Mouse (Mus musculus) myocyte (in vitro differentiated cells): Measurements from ENCODE around the gene Lce6a. TPM values are rescaled to one million over a fixed set of nuclear protein-coding genes. Genes with fewer than 3 reads are reported as not detected.

Experiments
- H3K27me3 ChIP-seq: one replicate; pipeline ENCODE4 v1.6.1; 2011; ENCODE audit not compliant: control insufficient read depth, insufficient read depth, insufficient read length
- H3K36me3 ChIP-seq: one replicate; pipeline ENCODE4 v1.6.1; 2011; ENCODE audit not compliant: control insufficient read depth, insufficient read depth
- H3K4me2 ChIP-seq: one replicate; pipeline ENCODE4 v1.6.1; 2011; ENCODE audit warnings: low read depth, control low read depth
- H3K4me3 ChIP-seq: one replicate; pipeline ENCODE4 v1.5.1; 2011; ENCODE audit warnings: mild to moderate bottlenecking, control low read depth, moderate library complexity
- H3K79me2 ChIP-seq: one replicate; pipeline ENCODE4 v1.6.1; 2011; ENCODE audit not compliant: control insufficient read depth, insufficient read depth
- H3ac ChIP-seq: one replicate; pipeline ENCODE4 v1.6.1; 2011; ENCODE audit not compliant: control insufficient read depth, insufficient read length
- CEBPB ChIP-seq: IDR thresholded peaks from 2 replicates; pipeline ENCODE4 v1.6.1; 2011; ENCODE audit warnings: mild to moderate bottlenecking, moderate library complexity; ENCODE audit not compliant: poor library complexity, insufficient read depth, severe bottlenecking
- E2F4 ChIP-seq: IDR thresholded peaks from one replicate; pipeline ENCODE4 v1.6.1; 2011; ENCODE audit warnings: mild to moderate bottlenecking, control low read depth, moderate library complexity; ENCODE audit not compliant: insufficient read depth
- MAX ChIP-seq: IDR thresholded peaks from one replicate; pipeline ENCODE4 v1.6.1; 2011; ENCODE audit warnings: low read depth, mild to moderate bottlenecking, control low read depth
- MYOD1 ChIP-seq, 3 experiments: IDR thresholded peaks; one replicate each; pipeline ENCODE4 v1.6.1; 2011; ENCODE audit warnings: control low read depth in 2 of 3, low read depth in 2 of 3, mild to moderate bottlenecking in 2 of 3, moderate library complexity in 1 of 3; ENCODE audit not compliant: insufficient read length in 2 of 3, control insufficient read depth in 1 of 3
- MYOG ChIP-seq, 3 experiments: IDR thresholded peaks; one replicate each; pipeline ENCODE4 v1.6.1; 2011; ENCODE audit warnings: control low read depth in 2 of 3, low read depth in 2 of 3, mild to moderate bottlenecking in 2 of 3; ENCODE audit not compliant: insufficient read length in 2 of 3, control insufficient read depth in 1 of 3, insufficient read depth in 1 of 3
- POLR2A ChIP-seq: IDR thresholded peaks from one replicate; pipeline ENCODE4 v1.6.1; 2011; ENCODE audit warnings: low read depth, mild to moderate bottlenecking, control low read depth, moderate library complexity; ENCODE audit not compliant: insufficient read length
- POLR2AphosphoS2 ChIP-seq: IDR thresholded peaks from one replicate; pipeline ENCODE4 v1.6.1; 2011; ENCODE audit warnings: low read depth, control low read depth; ENCODE audit not compliant: insufficient read length
- REST ChIP-seq: IDR thresholded peaks from one replicate; pipeline ENCODE4 v1.6.1; 2011; ENCODE audit warnings: mild to moderate bottlenecking, control low read depth, moderate library complexity; ENCODE audit not compliant: insufficient read depth, insufficient read length
- SRF ChIP-seq: IDR thresholded peaks from one replicate; pipeline ENCODE4 v1.6.1; 2011; ENCODE audit warnings: low read depth; ENCODE audit not compliant: control insufficient read depth, insufficient read length
- TCF12 ChIP-seq: IDR thresholded peaks from one replicate; pipeline ENCODE4 v1.6.1; 2011; ENCODE audit warnings: mild to moderate bottlenecking, control low read depth; ENCODE audit not compliant: poor library complexity, insufficient read depth, severe bottlenecking
- TCF3 ChIP-seq: IDR thresholded peaks from one replicate; pipeline ENCODE4 v1.6.1; 2011; ENCODE audit warnings: low read depth, control low read depth; ENCODE audit not compliant: insufficient read length
- USF1 ChIP-seq: IDR thresholded peaks from one replicate; pipeline ENCODE4 v1.6.1; 2011; ENCODE audit warnings: low read depth, mild to moderate bottlenecking, control low read depth, moderate library complexity
- polyA plus RNA-seq: library from polyadenylated mRNA; unstranded; fragments of >200 nt; fragmentation: generic; extraction: Trizol; gene quantifications from one replicate; pipeline ENCODE4 v1.2.1, GENCODE M21; 2012; ENCODE audit warnings: missing spikeins

The Lce6a gene
- polyA plus RNA-seq, 1 experiment: not detected

DNA sequence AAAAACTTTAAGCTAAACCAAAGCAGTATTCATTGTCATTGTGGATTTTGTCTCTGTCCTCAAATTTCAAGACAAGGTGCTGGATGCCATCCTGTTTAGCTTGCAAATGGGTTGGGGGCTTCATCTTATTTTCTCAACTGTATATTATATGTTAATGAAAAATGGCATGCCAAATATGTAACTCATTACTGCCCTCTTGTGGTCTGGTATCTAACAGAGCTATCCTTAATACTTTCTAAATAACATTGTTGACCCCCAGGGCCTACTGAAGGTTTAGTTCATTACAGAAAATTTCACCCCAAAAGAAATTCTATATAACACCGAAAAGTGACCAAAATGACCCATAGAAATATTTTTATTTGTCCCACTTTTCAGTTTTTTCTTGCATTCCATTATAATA is 19.3 kb downstream of the Lce6a start:
- no peaks in the 10 kb centered on the region for H3K36me3 ChIP-seq
- no peak overlapping the region for H3K4me2 ChIP-seq
- TF ChIP-seq E2F4: no peak
- no peak for TF ChIP-seq USF1
- TF ChIP-seq POLR2AphosphoS2: no peak
- TF ChIP-seq MYOD1 (IDR thresholded peaks at IDR 0.05; ENCODE audit: control insufficient read depth in 1 of 3, insufficient read length in 2 of 3, low read depth in 2 of 3): no peak
- TF ChIP-seq SRF: no peak
- TF ChIP-seq POLR2A: no peak
- TF ChIP-seq MYOG (IDR thresholded peaks at IDR 0.05; ENCODE audit: control insufficient read depth in 1 of 3, insufficient read depth in 1 of 3, insufficient read length in 2 of 3, low read depth in 2 of 3): no peak
- TF ChIP-seq CEBPB: no peak
- H3ac ChIP-seq: no peak overlapping the region
- H3K27me3 ChIP-seq: no peaks in the 10 kb centered on the region
- no peaks in the 10 kb centered on the region for H3K79me2 ChIP-seq
- H3K4me3 ChIP-seq: no peak overlapping the region

DNA sequence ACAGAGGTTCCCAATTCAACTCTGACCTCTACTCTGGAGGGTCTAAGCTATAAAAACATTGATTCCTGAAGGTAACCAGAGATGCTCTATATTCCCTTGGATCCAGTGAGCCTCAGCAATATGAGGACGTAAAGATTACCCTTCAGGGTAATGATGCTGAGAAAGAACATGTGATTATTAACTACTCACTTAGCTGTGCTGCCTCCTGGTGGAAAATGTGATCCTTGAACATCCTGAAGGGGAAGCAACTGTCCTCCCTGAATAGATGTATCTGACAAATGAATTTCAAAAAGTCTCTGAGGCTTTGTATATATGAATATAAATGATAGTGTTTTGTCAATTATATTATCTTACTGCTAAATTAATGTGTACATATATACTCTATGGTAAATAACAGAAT is 21.0 kb downstream of the Lce6a start:
- Histone ChIP-seq H3K79me2 (no peaks in the 10 kb centered on the region), H3K4me3 (no peak overlapping the region), H3ac (no peak overlapping the region), H3K4me2 (no peak overlapping the region), H3K36me3 (no peaks in the 10 kb centered on the region), H3K27me3 (no peaks in the 10 kb centered on the region)
- TF ChIP-seq TCF3 (no peak), SRF (no peak), E2F4 (no peak), MAX (no peak), TCF12 (no peak), MYOG (IDR thresholded peaks at IDR 0.05; ENCODE audit: control insufficient read depth in 1 of 3, insufficient read depth in 1 of 3, insufficient read length in 2 of 3, low read depth in 2 of 3) (no peak), MYOD1 (IDR thresholded peaks at IDR 0.05; ENCODE audit: control insufficient read depth in 1 of 3, insufficient read length in 2 of 3, low read depth in 2 of 3) (no peak), USF1 (no peak), REST (no peak), POLR2A (no peak), POLR2AphosphoS2 (no peak), CEBPB (no peak)

DNA sequence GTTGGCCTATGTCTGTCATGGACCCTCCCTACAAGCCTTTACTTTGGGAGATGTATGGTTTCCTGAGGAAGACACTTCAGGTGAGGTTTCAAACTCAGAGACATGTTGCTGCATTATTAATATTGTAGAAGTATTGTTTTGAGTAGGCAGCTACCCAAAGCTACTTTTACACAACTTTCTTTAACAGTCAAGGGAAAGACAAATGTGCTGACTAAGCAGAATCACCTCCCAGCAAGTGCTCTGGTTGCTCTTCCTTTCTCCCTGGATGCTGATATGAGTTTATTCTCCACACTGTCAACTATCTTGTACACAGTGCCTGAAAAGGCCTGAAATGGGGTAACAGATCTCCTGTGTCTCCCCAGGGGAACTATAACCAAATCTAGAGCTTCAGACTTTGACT is 21.5 kb downstream of the Lce6a start:
- H3K4me2 ChIP-seq: no peak overlapping the region
- H3K36me3 ChIP-seq: no peaks in the 10 kb centered on the region
- TF ChIP-seq SRF (no peak), CEBPB (no peak), POLR2A (no peak), POLR2AphosphoS2 (no peak), MYOD1 (IDR thresholded peaks at IDR 0.05; ENCODE audit: control insufficient read depth in 1 of 3, insufficient read length in 2 of 3, low read depth in 2 of 3) (no peak), TCF3 (no peak), USF1 (no peak), TCF12 (no peak), E2F4 (no peak), MAX (no peak), REST (no peak), MYOG (IDR thresholded peaks at IDR 0.05; ENCODE audit: control insufficient read depth in 1 of 3, insufficient read depth in 1 of 3, insufficient read length in 2 of 3, low read depth in 2 of 3) (no peak)
- no peaks in the 10 kb centered on the region for H3K27me3 ChIP-seq
- H3K79me2 ChIP-seq: no peaks in the 10 kb centered on the region
- H3ac ChIP-seq: no peak overlapping the region
- no peak overlapping the region for H3K4me3 ChIP-seq

DNA sequence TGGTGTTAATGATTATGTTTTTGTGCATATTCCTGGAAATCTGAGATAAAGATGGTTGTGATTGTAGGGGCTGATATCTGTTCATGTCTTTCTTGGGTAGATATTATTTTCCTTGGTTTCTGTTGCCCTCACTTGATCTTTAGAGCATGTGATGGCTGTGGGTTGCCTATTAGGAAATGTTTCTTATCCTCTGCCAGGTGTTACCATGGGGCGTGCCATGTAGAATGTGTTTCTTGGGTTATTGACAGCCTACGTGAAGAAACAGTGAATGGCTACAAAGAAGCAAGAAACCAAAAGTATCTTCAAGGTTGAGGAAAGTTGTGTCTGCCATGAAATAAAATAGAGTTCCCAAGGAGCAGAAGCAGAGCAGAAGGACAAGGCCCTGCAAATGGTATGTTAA is 23.0 kb downstream of the Lce6a start:
- H3K4me3 ChIP-seq: no peak overlapping the region
- H3K79me2 ChIP-seq: no peaks in the 10 kb centered on the region
- H3K4me2 ChIP-seq: no peak overlapping the region
- H3ac ChIP-seq: no peak overlapping the region
- H3K27me3 ChIP-seq: no peaks in the 10 kb centered on the region
- H3K36me3 ChIP-seq: no peaks in the 10 kb centered on the region
- no peak for TF ChIP-seq MYOG (IDR thresholded peaks at IDR 0.05; ENCODE audit: control insufficient read depth in 1 of 3, insufficient read depth in 1 of 3, insufficient read length in 2 of 3, low read depth in 2 of 3)
- no peak for TF ChIP-seq REST
- TF ChIP-seq MAX: no peak
- TF ChIP-seq E2F4: no peak
- TF ChIP-seq MYOD1 (IDR thresholded peaks at IDR 0.05; ENCODE audit: control insufficient read depth in 1 of 3, insufficient read length in 2 of 3, low read depth in 2 of 3): no peak
- no peak for TF ChIP-seq SRF
- TF ChIP-seq TCF3: no peak
- no peak for TF ChIP-seq TCF12
- TF ChIP-seq POLR2AphosphoS2: no peak
- TF ChIP-seq POLR2A: no peak
- TF ChIP-seq USF1: no peak
- TF ChIP-seq CEBPB: no peak

DNA sequence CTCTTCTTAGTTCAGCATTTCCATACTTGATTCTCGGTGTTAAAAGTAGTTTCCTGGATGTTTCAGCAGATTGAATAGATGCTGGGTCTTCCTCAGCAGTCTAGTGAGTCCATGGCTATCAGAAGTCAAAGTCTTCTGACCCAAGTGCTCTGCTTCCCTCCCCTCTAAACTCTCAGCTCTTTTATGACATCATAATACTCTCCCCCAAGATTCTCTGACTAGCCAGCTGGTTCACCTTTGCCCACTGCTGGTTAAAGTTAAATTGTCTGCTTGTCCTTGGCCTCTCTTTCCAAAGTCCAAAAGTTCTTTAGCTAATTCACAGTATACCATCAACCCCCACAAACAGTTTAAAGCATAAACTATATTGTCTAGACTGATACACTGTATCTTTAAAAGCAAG is 32.6 kb downstream of the Lce6a start, which contains the start of gene Smcp:
TSS of gene Smcp (minus strand) at position 140 of the 400 bp plus-strand sequence.
- no peak within 1 kb of the TSS for H3K4me2 ChIP-seq
- no peaks in the 10 kb centered on the region for H3K79me2 ChIP-seq

More for the DNA sequence above, 32.6 kb downstream of the Lce6a start, which contains the start of gene Smcp:
- no peak within 1 kb of the TSS for H3K4me3 ChIP-seq
- no peaks in the 10 kb centered on the region for H3K27me3 ChIP-seq
- no peaks in the 10 kb centered on the region for H3K36me3 ChIP-seq
- TF ChIP-seq E2F4: no peak
- no peak for TF ChIP-seq MAX
- TF ChIP-seq POLR2AphosphoS2: no peak
- TF ChIP-seq POLR2A: no peak
- TF ChIP-seq MYOD1 (IDR thresholded peaks at IDR 0.05; ENCODE audit: control insufficient read depth in 1 of 3, insufficient read length in 2 of 3, low read depth in 2 of 3): no peak
- no peak for TF ChIP-seq TCF3
- TF ChIP-seq MYOG (IDR thresholded peaks at IDR 0.05; ENCODE audit: control insufficient read depth in 1 of 3, insufficient read depth in 1 of 3, insufficient read length in 2 of 3, low read depth in 2 of 3): no peak
- no peak for TF ChIP-seq REST
- no peak for TF ChIP-seq CEBPB
- TF ChIP-seq USF1: no peak
- TF ChIP-seq SRF: no peak
- no peak for TF ChIP-seq TCF12
- no peak within 1 kb of the TSS for H3ac ChIP-seq
